Mouse (Mus musculus): ENCODE data around the gene Zfp1. TPM values are rescaled to one million over a fixed set of nuclear protein-coding genes. Genes with fewer than 3 reads are reported as not detected.
"Not testable (repeated sequence)": the region's sequence is repeated elsewhere in the genome, so short reads cannot be mapped to it uniquely, and the experiment has no call there.

Zfp1 gene
- polyA plus RNA-seq, 1 experiment = 11.1 TPM

GRCm38 (mm10) chr8:111641064-111641463 is 2.1 kb upstream of the Zfp1 start:
- no peak for DNase-seq
- no peaks in the 10 kb centered on the region for H3K27me3 ChIP-seq (ENCODE audit: control insufficient read depth, insufficient read depth, low read length)
- TF ChIP-seq POLR2A (IDR thresholded peaks at IDR 0.05; ENCODE audit: control insufficient read depth, extremely low read depth, insufficient read depth, low read length, poor library complexity) (no peak), CTCF (IDR thresholded peaks at IDR 0.05; ENCODE audit: borderline replicate concordance, control insufficient read depth, extremely low read depth, insufficient read depth, low read length, poor library complexity) (no peak)
- no peak overlapping the region for H3K27ac ChIP-seq (ENCODE audit: control insufficient read depth, insufficient read depth, low read length)
- H3K36me3 ChIP-seq (ENCODE audit: control insufficient read depth, insufficient read depth, low read length) = no peaks in the 10 kb centered on the region
- H3K4me1 ChIP-seq (replicated peaks; ENCODE audit: control insufficient read depth, insufficient read depth, low read length) = peaks cover 2% of the 10 kb centered on the region; the same call in 1 of the 2 replicates
- H3K4me3 ChIP-seq (ENCODE audit: control insufficient read depth, insufficient read depth, low read length) = no peak overlapping the region
- 98% methylated on average over 2 of the region's 2 CpGs for WGBS

DNA sequence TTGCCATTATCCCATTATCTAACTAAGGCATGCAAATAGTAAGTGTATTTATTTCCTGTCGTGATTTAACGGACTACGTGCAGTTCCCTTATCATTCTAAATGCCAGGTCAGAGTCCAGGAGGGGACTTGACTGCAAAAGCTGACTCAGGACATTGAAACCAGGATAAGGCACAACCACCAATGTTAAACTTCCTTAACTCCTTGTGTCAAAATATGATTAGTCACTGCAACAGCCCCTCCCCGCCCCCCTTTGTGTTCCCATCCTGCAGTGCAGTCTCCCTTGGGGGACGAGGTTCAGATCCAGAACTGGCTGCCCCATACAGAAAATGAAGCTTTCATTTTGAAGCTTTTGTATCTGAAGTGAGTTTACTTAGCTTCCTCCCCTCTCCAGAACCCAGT is 705 bp upstream of the Zfp1 start:
- WGBS = 20% methylated on average over 5 of the region's 5 CpGs

DNA sequence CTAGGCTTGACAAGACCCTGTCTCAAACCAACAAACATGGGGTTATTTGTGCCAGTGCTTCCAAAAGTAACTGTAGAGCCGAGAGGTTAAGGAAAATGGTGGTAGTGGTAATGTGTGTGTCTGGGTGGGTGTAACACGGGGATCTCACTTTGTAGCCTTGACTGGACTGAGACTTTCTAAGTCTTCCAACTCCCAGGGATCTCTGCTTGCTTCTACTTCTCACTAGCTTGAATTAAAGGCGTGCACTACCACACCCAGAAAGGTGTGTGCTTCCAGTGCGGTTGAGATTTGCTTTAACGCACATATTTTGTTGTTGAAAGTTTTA is 300 bp upstream of the Zfp1 start:
- Histone ChIP-seq H3K4me1 (replicated peaks; ENCODE audit: control insufficient read depth, insufficient read depth, low read length) (peaks cover 2% of the 10 kb centered on the region; the same call in 1 of the 2 replicates), H3K4me3 (ENCODE audit: control insufficient read depth, insufficient read depth, low read length) (no peak overlapping the region), H3K27ac (ENCODE audit: control insufficient read depth, insufficient read depth, low read length) (no peak overlapping the region), H3K27me3 (ENCODE audit: control insufficient read depth, insufficient read depth, low read length) (no peaks in the 10 kb centered on the region), H3K36me3 (ENCODE audit: control insufficient read depth, insufficient read depth, low read length) (no peaks in the 10 kb centered on the region)
- DNase-seq = no peak
- WGBS = 2% methylated on average over 5 of the region's 5 CpGs
- no peak for TF ChIP-seq POLR2A (IDR thresholded peaks at IDR 0.05; ENCODE audit: control insufficient read depth, extremely low read depth, insufficient read depth, low read length, poor library complexity)
- no peak for TF ChIP-seq CTCF (IDR thresholded peaks at IDR 0.05; ENCODE audit: borderline replicate concordance, control insufficient read depth, extremely low read depth, insufficient read depth, low read length, poor library complexity)

More for the DNA sequence above, 705 bp upstream of the Zfp1 start:
- peaks cover 2% of the 10 kb centered on the region; the same call in 1 of the 2 replicates for H3K4me1 ChIP-seq (replicated peaks; ENCODE audit: control insufficient read depth, insufficient read depth, low read length)
- TF ChIP-seq CTCF (IDR thresholded peaks at IDR 0.05; ENCODE audit: borderline replicate concordance, control insufficient read depth, extremely low read depth, insufficient read depth, low read length, poor library complexity) (no peak), POLR2A (IDR thresholded peaks at IDR 0.05; ENCODE audit: control insufficient read depth, extremely low read depth, insufficient read depth, low read length, poor library complexity) (no peak)
- no peaks in the 10 kb centered on the region for H3K36me3 ChIP-seq (ENCODE audit: control insufficient read depth, insufficient read depth, low read length)
- no peak overlapping the region for H3K27ac ChIP-seq (ENCODE audit: control insufficient read depth, insufficient read depth, low read length)
- no peak overlapping the region for H3K4me3 ChIP-seq (ENCODE audit: control insufficient read depth, insufficient read depth, low read length)
- peak; percentile 16 for DNase-seq
- H3K27me3 ChIP-seq (ENCODE audit: control insufficient read depth, insufficient read depth, low read length) = no peaks in the 10 kb centered on the region

GRCm38 (mm10) chr8:111644286-111645051 is 1.3 kb downstream of the Zfp1 start:
- H3K27me3 ChIP-seq (ENCODE audit: control insufficient read depth, insufficient read depth, low read length); H3K4me1 ChIP-seq (replicated peaks; ENCODE audit: control insufficient read depth, insufficient read depth, low read length); H3K36me3 ChIP-seq (ENCODE audit: control insufficient read depth, insufficient read depth, low read length): not testable (repeated sequence)
- WGBS = 14% methylated on average over 12 of the region's 12 CpGs
- DNase-seq = peak; percentile 48
- Histone ChIP-seq H3K4me3 (ENCODE audit: control insufficient read depth, insufficient read depth, low read length) (peak overlapping the region; percentile 65; the same call in 1 of the 2 replicates), H3K27ac (ENCODE audit: control insufficient read depth, insufficient read depth, low read length) (peak overlapping the region; percentile 3; the same call in 1 of the 2 replicates)

DNA sequence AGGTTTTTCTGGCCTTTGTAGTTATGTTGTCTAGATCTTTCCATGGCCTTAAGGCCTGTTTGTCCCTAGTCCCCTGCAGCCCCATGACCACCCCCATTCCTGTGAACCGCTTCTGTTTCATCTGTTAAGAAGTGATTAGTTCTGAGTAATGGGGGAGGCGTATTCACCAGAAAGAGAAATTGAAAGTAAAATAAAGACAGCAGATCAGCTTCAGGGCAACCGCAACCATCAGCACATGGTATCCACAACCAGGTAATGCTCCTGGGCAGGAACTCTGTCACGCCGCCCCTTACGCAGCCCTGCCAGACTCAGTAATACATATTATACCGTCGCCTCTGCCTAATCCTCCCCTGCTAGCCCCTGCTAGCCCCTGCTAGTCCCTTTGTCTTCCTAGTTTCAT is 2.5 kb downstream of the Zfp1 start:
- no peak for TF ChIP-seq POLR2A (IDR thresholded peaks at IDR 0.05; ENCODE audit: control insufficient read depth, extremely low read depth, insufficient read depth, low read length, poor library complexity)
- Histone ChIP-seq H3K27me3 (ENCODE audit: control insufficient read depth, insufficient read depth, low read length) (no peaks in the 10 kb centered on the region), H3K27ac (ENCODE audit: control insufficient read depth, insufficient read depth, low read length) (no peak overlapping the region), H3K36me3 (ENCODE audit: control insufficient read depth, insufficient read depth, low read length) (no peaks in the 10 kb centered on the region), H3K4me1 (replicated peaks; ENCODE audit: control insufficient read depth, insufficient read depth, low read length) (peaks cover 9% of the 10 kb centered on the region), H3K4me3 (ENCODE audit: control insufficient read depth, insufficient read depth, low read length) (no peak overlapping the region)
- DNase-seq = no peak
- WGBS = 56% methylated on average over 8 of the region's 8 CpGs

GRCm38 (mm10) chr8:111648834-111649233 is 5.6 kb downstream of the Zfp1 start:
- peaks cover 7% of the 10 kb centered on the region for H3K4me1 ChIP-seq (replicated peaks; ENCODE audit: control insufficient read depth, insufficient read depth, low read length)
- H3K36me3 ChIP-seq (ENCODE audit: control insufficient read depth, insufficient read depth, low read length) = no peaks in the 10 kb centered on the region
- WGBS = 58% methylated on average over 2 of the region's 2 CpGs
- no peak overlapping the region for H3K4me3 ChIP-seq (ENCODE audit: control insufficient read depth, insufficient read depth, low read length)
- DNase-seq = no peak
- no peaks in the 10 kb centered on the region for H3K27me3 ChIP-seq (ENCODE audit: control insufficient read depth, insufficient read depth, low read length)
- TF ChIP-seq POLR2A (IDR thresholded peaks at IDR 0.05; ENCODE audit: control insufficient read depth, extremely low read depth, insufficient read depth, low read length, poor library complexity) (no peak), CTCF (IDR thresholded peaks at IDR 0.05; ENCODE audit: borderline replicate concordance, control insufficient read depth, extremely low read depth, insufficient read depth, low read length, poor library complexity) (no peak)
- no peak overlapping the region for H3K27ac ChIP-seq (ENCODE audit: control insufficient read depth, insufficient read depth, low read length)

- Histone ChIP-seq H3K36me3 (ENCODE audit: control insufficient read depth, insufficient read depth, low read length) (no peaks in the 10 kb centered on the region), H3K27me3 (ENCODE audit: control insufficient read depth, insufficient read depth, low read length) (no peaks in the 10 kb centered on the region), H3K4me1 (replicated peaks; ENCODE audit: control insufficient read depth, insufficient read depth, low read length) (peaks cover 7% of the 10 kb centered on the region), H3K4me3 (ENCODE audit: control insufficient read depth, insufficient read depth, low read length) (no peak overlapping the region), H3K27ac (ENCODE audit: control insufficient read depth, insufficient read depth, low read length) (no peak overlapping the region)
- TF ChIP-seq CTCF (IDR thresholded peaks at IDR 0.05; ENCODE audit: borderline replicate concordance, control insufficient read depth, extremely low read depth, insufficient read depth, low read length, poor library complexity) (no peak), POLR2A (IDR thresholded peaks at IDR 0.05; ENCODE audit: control insufficient read depth, extremely low read depth, insufficient read depth, low read length, poor library complexity) (no peak)
- WGBS = 97% methylated on average over 3 of the region's 3 CpGs
- no peak for DNase-seq
Measured at GRCm38 (mm10) chr8:111650651-111651050, 7.5 kb downstream of the Zfp1 start.
